Mouse (Mus musculus) liver, adult 2 months (tissue): Measurements from ENCODE around the gene Borcs6. TPM values are rescaled to one million over a fixed set of nuclear protein-coding genes. Genes with fewer than 3 reads are reported as not detected.

Source experiments
- DNase-seq: peaks from one replicate; pipeline ENCODE4 v3.0.0-alpha.2; 2011; ENCODE audit warnings: low read depth, low spot score; ENCODE audit errors: extremely low read depth
- H3K27ac ChIP-seq: fragments of 200-500 bp; replicated peaks from 2 replicates; pipeline ENCODE4 v1.5.1; 2012; ENCODE audit warnings: low read depth, mild to moderate bottlenecking, control low read depth, inconsistent platforms, low read length; ENCODE audit not compliant: insufficient read depth
- H3K27me3 ChIP-seq: fragments of 200-500 bp; 2 replicates; pipeline ENCODE4 v1.6.1; 2012; ENCODE audit warnings: mild to moderate bottlenecking, moderate library complexity, low read length, inconsistent platforms; ENCODE audit not compliant: control insufficient read depth, insufficient read depth
- H3K36me3 ChIP-seq: fragments of 200-500 bp; 2 replicates; pipeline ENCODE4 v1.6.1; 2012; ENCODE audit warnings: low read length, inconsistent platforms; ENCODE audit not compliant: control insufficient read depth, insufficient read depth
- H3K4me1 ChIP-seq: fragments of 200-500 bp; 2 replicates; pipeline ENCODE4 v1.6.1; 2011; ENCODE audit warnings: low read length; ENCODE audit not compliant: control insufficient read depth, insufficient read depth
- H3K4me3 ChIP-seq: fragments of 200-500 bp; 2 replicates; pipeline ENCODE4 v1.5.1; 2011; ENCODE audit warnings: low read depth, mild to moderate bottlenecking, control low read depth, low read length, moderate library complexity; ENCODE audit not compliant: insufficient read depth
- H3K79me2 ChIP-seq: fragments of 200-500 bp; 2 replicates; pipeline ENCODE4 v1.6.1; 2012; ENCODE audit warnings: inconsistent platforms, mild to moderate bottlenecking, low read length, moderate library complexity; ENCODE audit not compliant: control insufficient read depth, insufficient read depth
- H3K9ac ChIP-seq: fragments of 200-500 bp; 2 replicates; pipeline ENCODE4 v1.6.1; 2012; ENCODE audit warnings: low read depth, mild to moderate bottlenecking, control low read depth, inconsistent platforms, low read length
- CTCF ChIP-seq: fragments of 200-500 bp; IDR thresholded peaks from 2 replicates; pipeline ENCODE4 v1.5.1; 2011; ENCODE audit warnings: low read depth, low read length, control low read depth
- POLR2A ChIP-seq: fragments of 200-500 bp; IDR thresholded peaks from 2 replicates; pipeline ENCODE4 v1.6.1; 2011; ENCODE audit warnings: low read length, control low read depth; ENCODE audit not compliant: insufficient read depth; ENCODE audit errors: extremely low read depth
- WGBS: fragments of 180-500 bp; shearing (Covaris S2); methylation state at CpG from one replicate; pipeline ENCODE4 v1.1.7; 2018; 5-methylcytosine and 5-hydroxymethylcytosine counted together
- polyA plus RNA-seq: library from polyadenylated mRNA; depleted of rRNA; stranded (reverse); fragments of >200 nt; gene quantifications from 2 replicates; pipeline ENCODE4 v1.2.3, GENCODE M21; 2012
- total RNA-seq: library from RNA; depleted of rRNA; stranded (reverse); fragments of >200 nt; gene quantifications from 2 replicates; pipeline ENCODE4 v1.2.3, GENCODE M21; 2014

Borcs6 gene
- total and polyA plus RNA-seq, 2 experiments, result 6.5 to 11.2 TPM

- peaks cover 6% of the 10 kb centered on the region; the same call in 1 of the 2 replicates for H3K79me2 ChIP-seq
- H3K27me3 ChIP-seq, result no peaks in the 10 kb centered on the region
- H3K9ac ChIP-seq, result peak within 1 kb of the TSS; percentile 88
- DNase-seq, result peak; percentile 99
- peaks cover 2% of the 10 kb centered on the region; the same call in 1 of the 2 replicates for H3K36me3 ChIP-seq
- peaks cover 13% of the 10 kb centered on the region for H3K4me1 ChIP-seq
- H3K4me3 ChIP-seq, result peak within 1 kb of the TSS; percentile 82
- under 1% methylated on average over 37 of the region's 37 CpGs for WGBS
- TF ChIP-seq POLR2A (peak; percentile 93), CTCF (no peak)
- peak within 1 kb of the TSS; percentile 98 for H3K27ac ChIP-seq
Measured at GRCm38 (mm10) chr11:69094697-69095429, 35.3 kb downstream of the Borcs6 start, which contains the start of gene Per1. Per1 (plus strand) TSS chr11:69095217.

DNA sequence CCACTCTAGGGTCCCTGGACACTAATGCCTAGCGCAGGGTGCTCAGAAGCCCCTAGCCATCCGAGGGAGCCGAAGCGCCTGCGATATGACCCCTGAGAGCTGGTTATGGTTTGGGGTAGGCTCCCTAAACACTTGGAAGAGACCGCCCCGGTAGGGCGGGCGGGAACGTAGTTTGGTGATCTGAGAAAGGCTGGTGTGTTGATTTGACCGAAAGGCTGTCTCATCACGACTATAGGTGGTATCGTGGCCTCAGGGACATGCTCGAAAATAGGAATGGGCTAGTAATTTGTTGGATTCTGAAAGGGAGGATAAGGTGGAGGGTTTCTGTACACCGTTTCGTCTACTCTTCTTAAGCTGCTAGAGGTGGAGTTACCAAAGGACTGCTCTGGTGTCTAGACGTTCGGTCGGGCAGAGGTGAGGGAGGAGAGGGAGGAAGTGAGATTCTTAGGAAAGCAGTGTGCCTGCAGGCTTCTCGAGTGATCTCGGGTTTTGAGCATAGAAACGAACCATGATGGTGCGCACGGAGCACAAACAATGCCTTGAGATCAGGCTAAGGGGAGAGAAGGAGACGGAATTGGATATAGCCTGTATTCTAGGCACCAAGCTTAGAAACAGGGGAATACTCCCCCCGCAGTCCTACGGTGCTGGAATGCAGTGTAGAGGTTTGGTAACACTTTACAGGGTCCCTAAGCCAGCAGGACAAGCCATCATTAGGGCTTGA is 36.2 kb downstream of the Borcs6 start:
- H3K4me3 ChIP-seq, result peak overlapping the region; percentile 82
- peaks cover 18% of the 10 kb centered on the region for H3K4me1 ChIP-seq
- under 1% methylated on average over 27 of the region's 27 CpGs for WGBS
- peaks cover 7% of the 10 kb centered on the region; the same call in 1 of the 2 replicates for H3K79me2 ChIP-seq
- TF ChIP-seq POLR2A, result no peak
- TF ChIP-seq CTCF, result no peak
- H3K27ac ChIP-seq, result peak overlapping the region; percentile 98
- H3K36me3 ChIP-seq, result peaks cover 3% of the 10 kb centered on the region; the same call in 1 of the 2 replicates
- no peaks in the 10 kb centered on the region for H3K27me3 ChIP-seq
- H3K9ac ChIP-seq, result peak overlapping the region; percentile 88
- peak; percentile 58 for DNase-seq

GRCm38 (mm10) chr11:69096360-69096986 is 37.0 kb downstream of the Borcs6 start:
- H3K36me3 ChIP-seq, result peaks cover 11% of the 10 kb centered on the region
- H3K9ac ChIP-seq, result peak overlapping the region; percentile 51
- H3K79me2 ChIP-seq, result peaks cover 13% of the 10 kb centered on the region; the same call in 1 of the 2 replicates
- H3K27me3 ChIP-seq, result no peaks in the 10 kb centered on the region
- TF ChIP-seq POLR2A, result no peak
- TF ChIP-seq CTCF, result no peak
- peak overlapping the region; percentile 82 for H3K4me3 ChIP-seq
- H3K27ac ChIP-seq, result peak overlapping the region; percentile 98
- 2% methylated on average over 9 of the region's 9 CpGs for WGBS
- DNase-seq, result no peak
- peaks cover 18% of the 10 kb centered on the region for H3K4me1 ChIP-seq

GRCm38 (mm10) chr11:69096987-69097900 is 37.7 kb downstream of the Borcs6 start:
- peak overlapping the region; percentile 98 for H3K27ac ChIP-seq
- TF ChIP-seq POLR2A (peak; percentile 54; the same call in 1 of the 2 replicates), CTCF (0 out of 2 replicates have a peak, but pooled peaks have one; percentile 11)
- peaks cover 15% of the 10 kb centered on the region for H3K4me1 ChIP-seq
- peaks cover 13% of the 10 kb centered on the region; the same call in 1 of the 2 replicates for H3K79me2 ChIP-seq
- H3K4me3 ChIP-seq, result peak overlapping the region; percentile 39
- no peaks in the 10 kb centered on the region for H3K27me3 ChIP-seq
- peaks cover 18% of the 10 kb centered on the region for H3K36me3 ChIP-seq
- DNase-seq, result peak; percentile 87
- 1% methylated on average over 29 of the region's 29 CpGs for WGBS
- H3K9ac ChIP-seq, result peak overlapping the region; percentile 67
